Mouse (Mus musculus) cortical plate, adult 2 months (tissue): ENCODE data around the gene Naif1. TPM values are rescaled to one million over a fixed set of nuclear protein-coding genes. Genes with fewer than 3 reads are reported as not detected.

Experiments
- H3K27ac ChIP-seq: fragments of 200-500 bp; 2 replicates; pipeline ENCODE4 v1.5.1; 2012; ENCODE audit warnings: low read length, control low read depth, inconsistent platforms; ENCODE audit not compliant: insufficient read depth
- H3K4me1 ChIP-seq: fragments of 200-500 bp; 2 replicates; pipeline ENCODE4 v1.6.1; 2011; ENCODE audit warnings: low read length; ENCODE audit not compliant: control insufficient read depth, insufficient read depth
- H3K4me3 ChIP-seq: fragments of 200-500 bp; 2 replicates; pipeline ENCODE4 v1.5.1; 2011; ENCODE audit warnings: mild to moderate bottlenecking, low read length, control low read depth; ENCODE audit not compliant: insufficient read depth
- CTCF ChIP-seq: fragments of 200-500 bp; IDR thresholded peaks from 2 replicates; pipeline ENCODE4 v1.5.1; 2011; ENCODE audit warnings: mild to moderate bottlenecking, control low read depth, low read length; ENCODE audit not compliant: insufficient read depth; ENCODE audit errors: extremely low read depth
- POLR2A ChIP-seq: fragments of 200-500 bp; IDR thresholded peaks from 2 replicates; pipeline ENCODE4 v1.6.1; 2011; ENCODE audit warnings: mild to moderate bottlenecking, low read length, control low read depth; ENCODE audit not compliant: insufficient read depth; ENCODE audit errors: extremely low read depth
- polyA plus RNA-seq: library from polyadenylated mRNA; depleted of rRNA; stranded (reverse); fragments of >200 nt; gene quantifications from 2 replicates; pipeline ENCODE4 v1.2.3, GENCODE M21; 2012; rRNA removed

Gene Naif1
- 3.2 and 3.4 TPM in 2 replicates for polyA plus RNA-seq

DNA sequence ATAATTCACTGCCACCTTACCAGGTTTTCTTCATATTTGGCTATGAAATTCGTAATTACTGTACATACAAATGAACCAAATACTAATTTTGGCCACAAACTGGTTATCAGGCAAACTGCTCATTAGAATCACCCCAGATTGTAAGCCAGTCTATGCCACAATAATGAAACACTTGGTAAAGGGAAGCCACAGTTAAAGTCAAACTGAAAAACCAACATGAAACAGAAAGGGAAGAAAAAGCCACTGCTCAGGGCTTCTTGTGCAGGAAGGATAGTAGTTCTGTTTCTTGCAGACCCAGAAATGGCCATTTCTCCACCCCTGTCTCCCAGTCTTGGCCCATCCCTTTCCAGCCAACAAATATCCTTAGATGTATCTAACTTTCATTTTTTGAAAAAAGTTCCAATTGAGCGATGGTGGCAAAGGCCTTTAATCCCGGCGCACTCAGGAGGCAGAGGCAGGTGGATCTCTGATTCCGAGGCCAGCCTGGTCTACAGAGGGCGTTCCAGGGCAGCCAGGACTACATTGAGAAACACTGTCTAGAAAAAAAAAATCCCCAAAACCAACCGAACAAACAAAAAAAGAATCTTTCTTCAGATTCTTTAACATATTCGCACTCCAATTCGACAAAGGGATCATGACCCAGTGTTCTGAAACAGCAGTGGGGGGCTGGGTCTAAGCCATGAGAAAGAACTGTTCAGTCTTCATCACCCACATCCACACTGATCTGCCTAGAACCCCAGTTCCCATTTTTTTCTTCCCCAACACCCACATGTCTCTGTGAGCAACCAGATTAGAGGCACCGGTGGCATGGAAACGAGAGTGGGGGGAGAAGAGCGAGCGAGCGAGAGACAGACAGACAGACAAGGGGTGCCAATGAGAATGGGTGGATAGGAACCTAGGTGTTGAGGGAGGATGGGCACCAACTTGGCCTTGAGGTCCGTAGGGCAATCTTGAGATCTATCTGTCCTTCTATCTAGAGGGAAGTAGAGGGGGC lies at the start of gene Naif1:
Gene Naif1, plus strand, starts transcription at position 697 of the 994 bp plus-strand sequence.
- Histone ChIP-seq H3K4me1 (peaks cover 9% of the 10 kb centered on the region), H3K4me3 (peak within 1 kb of the TSS; percentile 93), H3K27ac (peak within 1 kb of the TSS; percentile 87)
- no peak for TF ChIP-seq CTCF
- peak; percentile 45; the same call in 1 of the 2 replicates for TF ChIP-seq POLR2A

- no peak overlapping the region for H3K4me3 ChIP-seq
- H3K27ac ChIP-seq: no peak overlapping the region
- H3K4me1 ChIP-seq: no peaks in the 10 kb centered on the region
- TF ChIP-seq POLR2A: no peak
- TF ChIP-seq CTCF: peak; percentile 100
Observed at GRCm38 (mm10) chr2:32404663-32405062, 45.6 kb upstream of the Naif1 start.

GRCm38 (mm10) chr2:32407144-32407824 lies 43.0 kb upstream of the Naif1 start:
- Histone ChIP-seq H3K27ac (no peak overlapping the region), H3K4me3 (no peak overlapping the region), H3K4me1 (no peaks in the 10 kb centered on the region)
- no peak for TF ChIP-seq POLR2A
- no peak for TF ChIP-seq CTCF

- Histone ChIP-seq H3K4me3 (no peak overlapping the region), H3K4me1 (no peaks in the 10 kb centered on the region), H3K27ac (no peak overlapping the region)
- TF ChIP-seq POLR2A: no peak
- no peak for TF ChIP-seq CTCF
Observed at GRCm38 (mm10) chr2:32408429-32409424, 41.5 kb upstream of the Naif1 start.

DNA sequence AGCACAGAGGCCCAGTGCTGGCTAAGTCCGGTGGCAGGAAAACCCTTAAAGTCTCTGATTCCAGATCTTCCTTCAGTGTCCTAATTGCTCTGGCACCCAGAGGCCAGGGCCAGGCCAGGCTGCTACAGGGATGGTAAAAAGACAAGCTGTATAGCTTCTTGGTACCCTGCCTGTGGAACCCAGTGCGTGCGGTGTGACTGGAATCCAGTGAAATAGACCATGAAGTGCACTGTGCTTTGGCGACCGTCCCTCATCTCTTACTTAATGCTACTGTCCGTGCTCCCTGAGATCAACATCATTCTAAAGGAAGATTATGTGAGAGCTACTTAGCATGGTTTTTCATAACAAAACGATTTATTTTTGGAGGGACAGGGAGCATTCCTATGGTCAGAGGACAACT lies 38.9 kb upstream of the Naif1 start:
- H3K4me1 ChIP-seq: no peaks in the 10 kb centered on the region
- H3K4me3 ChIP-seq: no peak overlapping the region
- no peak overlapping the region for H3K27ac ChIP-seq
- TF ChIP-seq POLR2A (no peak), CTCF (no peak)

GRCm38 (mm10) chr2:32412742-32413531 lies 37.3 kb upstream of the Naif1 start:
- H3K4me3 ChIP-seq: no peak overlapping the region
- H3K27ac ChIP-seq: no peak overlapping the region
- no peaks in the 10 kb centered on the region for H3K4me1 ChIP-seq
- no peak for TF ChIP-seq POLR2A
- no peak for TF ChIP-seq CTCF

GRCm38 (mm10) chr2:32413936-32414335 lies 36.3 kb upstream of the Naif1 start:
- Histone ChIP-seq H3K4me3 (no peak overlapping the region), H3K4me1 (no peaks in the 10 kb centered on the region), H3K27ac (no peak overlapping the region)
- TF ChIP-seq POLR2A: no peak
- TF ChIP-seq CTCF: no peak

- Histone ChIP-seq H3K4me3 (no peak overlapping the region), H3K4me1 (peaks cover 2% of the 10 kb centered on the region; the same call in 1 of the 2 replicates), H3K27ac (no peak overlapping the region)
- no peak for TF ChIP-seq POLR2A
- TF ChIP-seq CTCF: no peak
Observed at GRCm38 (mm10) chr2:32415801-32416200, 34.5 kb upstream of the Naif1 start.

DNA sequence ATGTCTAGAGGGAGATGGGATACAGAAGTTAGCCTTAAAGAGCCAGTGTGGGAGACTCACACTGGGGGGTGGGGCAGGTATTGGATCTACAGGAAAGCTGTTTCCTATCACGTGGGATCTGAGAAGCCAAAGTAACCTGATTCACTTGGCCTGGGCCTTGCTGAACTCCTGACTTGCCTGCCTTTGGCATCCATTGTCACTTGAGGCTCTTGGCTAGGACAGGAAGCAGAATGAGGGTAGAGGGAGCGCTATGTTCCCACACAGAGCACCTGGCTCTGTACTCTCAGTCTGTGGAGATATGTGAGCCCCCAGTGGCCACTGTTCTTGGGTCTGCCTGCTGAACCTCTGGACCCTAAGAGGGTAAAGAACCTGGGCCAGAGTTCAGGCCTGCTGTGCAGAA lies 33.7 kb upstream of the Naif1 start:
- TF ChIP-seq CTCF: no peak
- TF ChIP-seq POLR2A: no peak
- Histone ChIP-seq H3K4me1 (peaks cover 2% of the 10 kb centered on the region; the same call in 1 of the 2 replicates), H3K27ac (no peak overlapping the region), H3K4me3 (no peak overlapping the region)
